Mouse (Mus musculus): ENCODE measurements at regions not wholly inside any gene's neighbourhood (a gene's known extent, or its start where the extent isn't known, plus 50 kb on each side); places are given as distances from the start of the nearest gene placed in this dataset.

DNA sequence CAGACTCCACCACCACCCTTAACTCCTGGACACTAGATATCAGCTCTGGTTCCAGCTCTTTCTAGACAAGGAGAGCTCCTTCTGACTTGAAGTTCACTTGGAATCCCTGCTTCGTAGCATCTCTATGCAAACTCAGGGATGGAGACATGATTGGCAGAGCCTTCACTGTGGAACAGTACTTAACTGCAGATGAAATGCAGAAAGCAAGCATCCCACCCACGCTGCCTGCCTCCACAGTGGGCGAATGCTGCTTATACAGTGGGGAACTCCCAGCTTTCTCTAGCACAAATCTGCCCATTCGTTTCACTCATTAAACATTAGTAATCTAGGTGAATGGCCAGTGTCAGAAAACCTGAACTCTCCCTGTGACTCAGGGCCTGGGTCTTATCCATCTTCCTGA, 92.0 kb upstream of the Coch start:
- no peak overlapping the region for H3K4me2 ChIP-seq
- H3K9ac ChIP-seq = no peak overlapping the region
- no peaks in the 10 kb centered on the region for H3K9me3 ChIP-seq
- H3K4me1 ChIP-seq = peaks cover 24% of the 10 kb centered on the region
- 87% methylated on average over 4 of the region's 4 CpGs for WGBS
- H3K27me3 ChIP-seq = no peaks in the 10 kb centered on the region
- no peak overlapping the region for H3K4me3 ChIP-seq
- no peak overlapping the region for H3K27ac ChIP-seq
- H3K36me3 ChIP-seq = no peaks in the 10 kb centered on the region
- ATAC-seq (ENCODE audit: insufficient number of reproducible peaks, insufficient read depth, low FRiP score, low TSS enrichment, low read depth) = no peak

DNA sequence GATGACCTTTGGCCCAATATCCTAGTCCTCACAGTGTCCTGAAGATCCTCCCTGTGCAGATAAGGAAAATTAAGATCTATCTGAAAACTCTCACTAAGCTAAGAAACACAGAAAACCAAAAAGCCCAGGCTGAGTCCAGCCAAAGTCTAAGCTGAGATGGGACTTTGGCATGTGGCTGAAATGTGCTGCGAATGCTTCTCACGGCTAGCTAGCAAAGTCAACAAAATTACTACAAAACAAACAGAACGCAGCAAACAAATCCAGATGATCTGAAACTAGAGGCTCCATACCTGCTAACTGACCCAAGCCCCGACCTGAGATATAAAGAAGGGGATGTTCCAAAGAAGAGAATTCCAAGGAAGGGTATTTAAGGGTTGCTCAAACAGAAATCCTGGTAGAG, 90.4 kb upstream of the Coch start:
- Histone ChIP-seq H3K27me3 (no peaks in the 10 kb centered on the region), H3K36me3 (no peaks in the 10 kb centered on the region), H3K4me1 (peaks cover 24% of the 10 kb centered on the region), H3K9ac (no peak overlapping the region), H3K4me2 (no peak overlapping the region), H3K4me3 (no peak overlapping the region), H3K27ac (no peak overlapping the region), H3K9me3 (no peaks in the 10 kb centered on the region)
- WGBS = 84% methylated on average over 4 of the region's 4 CpGs
- no peak for ATAC-seq (ENCODE audit: insufficient number of reproducible peaks, insufficient read depth, low FRiP score, low TSS enrichment, low read depth)

GRCm38 (mm10) chr12:51503706-51504105, 89.4 kb upstream of the Coch start:
- Histone ChIP-seq H3K9me3 (no peaks in the 10 kb centered on the region), H3K27me3 (no peaks in the 10 kb centered on the region), H3K4me2 (no peak overlapping the region), H3K27ac (no peak overlapping the region), H3K9ac (no peak overlapping the region), H3K36me3 (no peaks in the 10 kb centered on the region), H3K4me3 (no peak overlapping the region), H3K4me1 (peaks cover 24% of the 10 kb centered on the region)
- WGBS = 73% methylated on average over 4 of the region's 4 CpGs
- ATAC-seq (ENCODE audit: insufficient number of reproducible peaks, insufficient read depth, low FRiP score, low TSS enrichment, low read depth) = no peak

DNA sequence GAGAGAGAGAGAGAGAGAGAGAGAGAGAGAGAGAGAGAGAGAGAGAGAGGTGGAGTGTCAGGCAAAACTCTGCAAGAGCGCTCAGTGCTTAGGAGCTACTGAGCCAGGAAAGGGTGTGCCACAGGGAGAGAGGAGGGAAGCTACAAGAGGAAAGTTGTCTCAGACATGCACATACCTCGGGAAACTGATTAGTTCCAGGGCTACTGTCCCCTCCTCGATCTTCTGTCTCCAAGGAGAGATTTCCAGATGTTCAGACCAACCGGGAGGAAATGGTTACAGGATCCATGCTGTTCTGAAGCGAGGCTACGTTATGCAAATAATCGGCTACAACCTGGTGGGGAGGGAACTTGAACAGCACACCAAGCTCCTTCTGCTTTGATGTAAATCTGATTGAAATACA, 88.6 kb upstream of the Coch start:
- Histone ChIP-seq H3K27me3 (no peaks in the 10 kb centered on the region), H3K9me3 (no peaks in the 10 kb centered on the region), H3K36me3 (no peaks in the 10 kb centered on the region), H3K9ac (no peak overlapping the region), H3K27ac (no peak overlapping the region), H3K4me1 (peaks cover 24% of the 10 kb centered on the region), H3K4me2 (peak overlapping the region; percentile 31), H3K4me3 (no peak overlapping the region)
- no peak for ATAC-seq (ENCODE audit: insufficient number of reproducible peaks, insufficient read depth, low FRiP score, low TSS enrichment, low read depth)
- WGBS = 11% methylated on average over 7 of the region's 7 CpGs

DNA sequence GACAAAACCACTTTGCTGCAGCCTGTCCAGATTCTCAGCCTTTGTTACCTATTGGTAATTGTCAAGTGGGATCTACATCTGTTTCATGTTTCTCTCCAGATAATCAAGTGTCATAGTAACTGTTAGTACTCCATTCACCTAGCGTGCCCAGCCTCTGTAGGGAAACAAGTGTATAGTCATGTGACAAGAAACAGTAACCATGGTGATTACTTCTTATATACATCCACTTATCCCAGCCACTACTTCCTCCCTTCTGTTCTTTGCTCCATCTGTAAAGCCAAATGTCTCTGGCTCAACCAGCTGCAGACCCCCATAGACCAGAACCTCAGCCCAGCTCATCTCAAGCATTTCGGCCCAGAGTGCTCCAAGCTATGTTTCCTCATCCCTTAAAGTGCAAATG, 83.1 kb upstream of the Coch start:
- ATAC-seq (ENCODE audit: insufficient number of reproducible peaks, insufficient read depth, low FRiP score, low TSS enrichment, low read depth) = no peak
- Histone ChIP-seq H3K4me1 (peaks cover 9% of the 10 kb centered on the region), H3K9me3 (no peaks in the 10 kb centered on the region), H3K36me3 (no peaks in the 10 kb centered on the region), H3K27me3 (no peaks in the 10 kb centered on the region), H3K9ac (no peak overlapping the region), H3K27ac (no peak overlapping the region), H3K4me3 (no peak overlapping the region), H3K4me2 (no peak overlapping the region)
- 84% methylated on average over 2 of the region's 2 CpGs for WGBS

- Histone ChIP-seq H3K4me2 (no peak overlapping the region), H3K36me3 (no peaks in the 10 kb centered on the region), H3K4me1 (no peaks in the 10 kb centered on the region), H3K27me3 (no peaks in the 10 kb centered on the region), H3K9me3 (no peaks in the 10 kb centered on the region), H3K4me3 (no peak overlapping the region), H3K9ac (no peak overlapping the region), H3K27ac (no peak overlapping the region)
- 81% methylated on average over 3 of the region's 3 CpGs for WGBS
- ATAC-seq (ENCODE audit: insufficient number of reproducible peaks, insufficient read depth, low FRiP score, low TSS enrichment, low read depth) = no peak
Observed at GRCm38 (mm10) chr12:51516726-51517125, 76.4 kb upstream of the Coch start.

GRCm38 (mm10) chr12:51521610-51522120, 71.5 kb upstream of the Coch start:
- WGBS = 75% methylated on average over 2 of the region's 2 CpGs
- no peak overlapping the region for H3K4me2 ChIP-seq
- H3K36me3 ChIP-seq = no peaks in the 10 kb centered on the region
- H3K27me3 ChIP-seq = no peaks in the 10 kb centered on the region
- H3K4me3 ChIP-seq = no peak overlapping the region
- no peak overlapping the region for H3K27ac ChIP-seq
- H3K9ac ChIP-seq = no peak overlapping the region
- ATAC-seq (ENCODE audit: insufficient number of reproducible peaks, insufficient read depth, low FRiP score, low TSS enrichment, low read depth) = no peak
- no peaks in the 10 kb centered on the region for H3K4me1 ChIP-seq
- no peaks in the 10 kb centered on the region for H3K9me3 ChIP-seq

GRCm38 (mm10) chr12:51523866-51524265, 69.3 kb upstream of the Coch start:
- Histone ChIP-seq H3K27me3 (no peaks in the 10 kb centered on the region), H3K4me3 (no peak overlapping the region), H3K9me3 (no peaks in the 10 kb centered on the region), H3K4me1 (no peaks in the 10 kb centered on the region), H3K36me3 (no peaks in the 10 kb centered on the region), H3K9ac (no peak overlapping the region), H3K4me2 (no peak overlapping the region), H3K27ac (no peak overlapping the region)
- WGBS = 81% methylated on average over 4 of the region's 4 CpGs
- no peak for ATAC-seq (ENCODE audit: insufficient number of reproducible peaks, insufficient read depth, low FRiP score, low TSS enrichment, low read depth)

DNA sequence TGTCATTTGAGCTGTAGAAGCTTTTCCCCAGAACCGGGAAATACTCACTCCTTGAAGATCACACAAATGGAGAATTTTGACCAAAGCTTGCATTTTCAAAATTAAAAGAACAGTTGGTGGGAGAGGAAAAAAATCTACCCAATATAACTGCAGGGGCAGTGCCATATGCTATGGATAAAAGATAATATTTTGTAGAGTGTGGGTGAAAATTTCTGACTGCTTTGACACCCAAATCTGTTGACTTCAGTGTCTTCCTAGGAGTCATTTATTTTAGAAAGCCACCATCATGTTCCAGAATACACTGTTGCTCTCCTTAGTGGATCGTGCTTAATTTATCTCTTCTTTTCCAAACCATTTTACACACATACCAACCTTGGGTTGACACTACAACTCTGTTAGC, 65.3 kb upstream of the Coch start:
- Histone ChIP-seq H3K36me3 (no peaks in the 10 kb centered on the region), H3K4me2 (no peak overlapping the region), H3K9ac (no peak overlapping the region), H3K4me1 (no peaks in the 10 kb centered on the region), H3K9me3 (no peaks in the 10 kb centered on the region), H3K27me3 (no peaks in the 10 kb centered on the region), H3K27ac (no peak overlapping the region), H3K4me3 (no peak overlapping the region)
- ATAC-seq (ENCODE audit: insufficient number of reproducible peaks, insufficient read depth, low FRiP score, low TSS enrichment, low read depth) = no peak
- WGBS = 86% methylated on average over 2 of the region's 2 CpGs

- Histone ChIP-seq H3K27me3 (no peaks in the 10 kb centered on the region), H3K27ac (no peak overlapping the region), H3K4me2 (no peak overlapping the region), H3K4me3 (no peak overlapping the region), H3K36me3 (no peaks in the 10 kb centered on the region), H3K9me3 (no peaks in the 10 kb centered on the region), H3K9ac (no peak overlapping the region), H3K4me1 (peaks cover 5% of the 10 kb centered on the region; the same call in 1 of the 2 replicates)
- WGBS = 22% methylated on average over 5 of the region's 5 CpGs
- no peak for ATAC-seq (ENCODE audit: insufficient number of reproducible peaks, insufficient read depth, low FRiP score, low TSS enrichment, low read depth)
Observed at GRCm38 (mm10) chr12:51534606-51535005, 58.5 kb upstream of the Coch start.

- H3K9ac ChIP-seq = no peak overlapping the region
- no peak for ATAC-seq (ENCODE audit: insufficient number of reproducible peaks, insufficient read depth, low FRiP score, low TSS enrichment, low read depth)
- no peak overlapping the region for H3K4me2 ChIP-seq
- no peaks in the 10 kb centered on the region for H3K36me3 ChIP-seq
- WGBS = 38% methylated on average over 5 of the region's 5 CpGs
- H3K27me3 ChIP-seq = no peaks in the 10 kb centered on the region
- H3K4me3 ChIP-seq = no peak overlapping the region
- peaks cover 5% of the 10 kb centered on the region; the same call in 1 of the 2 replicates for H3K4me1 ChIP-seq
- no peak overlapping the region for H3K27ac ChIP-seq
- H3K9me3 ChIP-seq = no peaks in the 10 kb centered on the region
Observed at GRCm38 (mm10) chr12:51535056-51535640, 58.0 kb upstream of the Coch start.
